Mouse (Mus musculus): ENCODE data around the gene Gm20388. TPM values are rescaled to one million over a fixed set of nuclear protein-coding genes. Genes with fewer than 3 reads are reported as not detected.

The Gm20388 gene
- polyA plus RNA-seq, 1 experiment, result 23.9 TPM

GRCm38 (mm10) chr8:122954090-122954799 lies 3043.6 kb downstream of the Gm20388 start:
- TF ChIP-seq POLR2A (IDR thresholded peaks at IDR 0.05; ENCODE audit: extremely low read depth, insufficient read depth, low read length), result no peak
- no peak for TF ChIP-seq CTCF (IDR thresholded peaks at IDR 0.05; ENCODE audit: extremely low read depth, insufficient read depth, low read length)
- Histone ChIP-seq H3K4me3 (ENCODE audit: insufficient read depth, low read length) (no peak overlapping the region), H3K4me1 (ENCODE audit: control insufficient read depth, insufficient read depth, low read length) (peaks cover 46% of the 10 kb centered on the region), H3K27ac (ENCODE audit: insufficient read depth, low read length) (no peak overlapping the region)

DNA sequence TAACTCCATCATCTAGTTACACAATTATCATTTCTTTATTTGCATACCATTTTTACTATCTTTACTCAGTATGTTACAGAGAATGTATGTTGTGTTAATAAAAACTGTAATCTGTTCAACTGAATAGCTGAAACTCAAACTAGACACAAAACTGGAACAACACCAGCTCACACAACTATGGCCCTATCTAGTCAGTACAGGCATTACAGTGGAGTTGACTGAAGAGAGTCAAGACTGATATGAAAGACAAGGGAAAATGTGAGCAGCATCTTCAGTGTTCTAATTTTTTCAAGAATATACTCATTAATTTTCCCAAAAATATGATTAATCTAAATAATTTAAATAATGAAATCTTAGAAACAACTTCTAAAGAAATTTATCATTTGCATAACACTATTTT lies 3044.6 kb downstream of the Gm20388 start:
- TF ChIP-seq POLR2A (IDR thresholded peaks at IDR 0.05; ENCODE audit: extremely low read depth, insufficient read depth, low read length) (no peak), CTCF (IDR thresholded peaks at IDR 0.05; ENCODE audit: extremely low read depth, insufficient read depth, low read length) (no peak)
- H3K27ac ChIP-seq (ENCODE audit: insufficient read depth, low read length), result no peak overlapping the region

DNA sequence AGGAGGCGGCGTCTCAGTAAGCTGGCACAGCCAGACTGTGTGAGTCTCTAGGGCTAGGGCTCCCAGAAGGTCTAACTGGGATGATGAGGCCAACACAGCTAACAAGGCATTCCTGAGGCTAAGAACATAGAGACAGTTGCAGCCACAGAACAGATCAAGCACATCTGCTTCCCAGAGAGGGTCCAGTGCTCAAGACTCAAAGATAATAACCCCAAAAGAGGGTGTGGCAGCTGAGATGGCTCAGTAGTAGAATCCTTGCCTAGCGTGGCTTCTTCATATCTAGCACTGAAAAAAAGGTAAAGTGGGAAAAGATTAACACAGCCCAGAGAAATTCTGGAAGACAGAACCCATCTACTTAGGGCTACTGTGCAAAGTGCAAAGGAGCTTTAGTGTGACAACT lies 3045.4 kb downstream of the Gm20388 start:
- Histone ChIP-seq H3K4me3 (ENCODE audit: insufficient read depth, low read length) (no peak overlapping the region), H3K4me1 (ENCODE audit: control insufficient read depth, insufficient read depth, low read length) (peaks cover 40% of the 10 kb centered on the region), H3K27ac (ENCODE audit: insufficient read depth, low read length) (no peak overlapping the region)
- TF ChIP-seq POLR2A (IDR thresholded peaks at IDR 0.05; ENCODE audit: extremely low read depth, insufficient read depth, low read length), result no peak
- no peak for TF ChIP-seq CTCF (IDR thresholded peaks at IDR 0.05; ENCODE audit: extremely low read depth, insufficient read depth, low read length)

More for the DNA sequence above, 3044.6 kb downstream of the Gm20388 start:
- Histone ChIP-seq H3K4me3 (ENCODE audit: insufficient read depth, low read length) (no peak overlapping the region), H3K4me1 (ENCODE audit: control insufficient read depth, insufficient read depth, low read length) (peaks cover 38% of the 10 kb centered on the region)

- Histone ChIP-seq H3K27ac (ENCODE audit: insufficient read depth, low read length) (no peak overlapping the region), H3K4me1 (ENCODE audit: control insufficient read depth, insufficient read depth, low read length) (peaks cover 18% of the 10 kb centered on the region), H3K4me3 (ENCODE audit: insufficient read depth, low read length) (no peak overlapping the region)
- TF ChIP-seq POLR2A (IDR thresholded peaks at IDR 0.05; ENCODE audit: extremely low read depth, insufficient read depth, low read length) (no peak), CTCF (IDR thresholded peaks at IDR 0.05; ENCODE audit: extremely low read depth, insufficient read depth, low read length) (no peak)
Measured at GRCm38 (mm10) chr8:122960323-122960722, 3049.7 kb downstream of the Gm20388 start.

DNA sequence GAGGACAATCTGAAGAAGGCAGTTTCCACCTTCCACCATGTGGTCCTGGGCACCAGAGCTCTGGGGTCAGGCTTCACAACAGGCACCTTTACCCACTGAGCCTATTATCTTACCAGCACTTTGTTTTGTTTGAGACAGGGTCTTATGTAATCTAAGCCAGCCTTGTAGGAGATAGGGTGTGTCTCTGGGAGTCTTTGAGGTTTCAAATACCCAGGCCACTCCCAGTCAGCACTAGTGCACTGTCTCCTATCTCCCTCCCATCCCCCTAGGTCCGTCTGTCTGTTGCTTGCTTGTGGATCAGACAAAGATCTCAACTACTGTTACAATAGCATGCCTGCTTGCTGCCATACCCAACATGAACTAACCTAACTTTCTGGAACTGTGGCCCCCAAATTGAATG lies 3050.3 kb downstream of the Gm20388 start:
- Histone ChIP-seq H3K4me3 (ENCODE audit: insufficient read depth, low read length) (no peak overlapping the region), H3K4me1 (ENCODE audit: control insufficient read depth, insufficient read depth, low read length) (peaks cover 16% of the 10 kb centered on the region), H3K27ac (ENCODE audit: insufficient read depth, low read length) (no peak overlapping the region)
- TF ChIP-seq POLR2A (IDR thresholded peaks at IDR 0.05; ENCODE audit: extremely low read depth, insufficient read depth, low read length) (no peak), CTCF (IDR thresholded peaks at IDR 0.05; ENCODE audit: extremely low read depth, insufficient read depth, low read length) (no peak)

GRCm38 (mm10) chr8:122961458-122961857 lies 3050.8 kb downstream of the Gm20388 start:
- peaks cover 15% of the 10 kb centered on the region for H3K4me1 ChIP-seq (ENCODE audit: control insufficient read depth, insufficient read depth, low read length)
- H3K27ac ChIP-seq (ENCODE audit: insufficient read depth, low read length), result no peak overlapping the region
- TF ChIP-seq POLR2A (IDR thresholded peaks at IDR 0.05; ENCODE audit: extremely low read depth, insufficient read depth, low read length) (no peak), CTCF (IDR thresholded peaks at IDR 0.05; ENCODE audit: extremely low read depth, insufficient read depth, low read length) (no peak)
- H3K4me3 ChIP-seq (ENCODE audit: insufficient read depth, low read length), result no peak overlapping the region

DNA sequence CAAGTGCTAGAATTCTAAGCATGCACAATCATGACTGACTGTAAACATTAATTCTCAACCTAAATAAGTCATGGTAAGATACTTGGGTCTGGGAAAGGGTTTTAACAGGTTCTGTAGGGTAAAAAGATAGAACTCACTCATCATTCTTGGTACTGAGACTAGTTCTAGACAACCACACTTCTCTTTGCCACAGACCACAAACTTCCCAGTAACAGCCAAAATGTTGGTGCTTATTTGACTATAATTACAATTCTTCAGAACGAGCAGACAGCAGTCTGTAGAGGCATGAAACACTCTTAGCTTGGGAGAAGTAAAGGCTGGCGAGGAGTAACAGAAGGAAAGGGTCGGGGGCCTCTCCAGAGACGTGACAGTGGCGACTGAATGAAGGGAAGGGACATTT lies 3051.4 kb downstream of the Gm20388 start:
- TF ChIP-seq POLR2A (IDR thresholded peaks at IDR 0.05; ENCODE audit: extremely low read depth, insufficient read depth, low read length), result no peak
- TF ChIP-seq CTCF (IDR thresholded peaks at IDR 0.05; ENCODE audit: extremely low read depth, insufficient read depth, low read length), result no peak
- H3K4me3 ChIP-seq (ENCODE audit: insufficient read depth, low read length), result no peak overlapping the region

GRCm38 (mm10) chr8:122966638-122967037 lies 3056.0 kb downstream of the Gm20388 start:
- TF ChIP-seq CTCF (IDR thresholded peaks at IDR 0.05; ENCODE audit: extremely low read depth, insufficient read depth, low read length) (no peak), POLR2A (IDR thresholded peaks at IDR 0.05; ENCODE audit: extremely low read depth, insufficient read depth, low read length) (no peak)
- Histone ChIP-seq H3K4me1 (ENCODE audit: control insufficient read depth, insufficient read depth, low read length) (peaks cover 1% of the 10 kb centered on the region; the same call in 1 of the 2 replicates), H3K4me3 (ENCODE audit: insufficient read depth, low read length) (no peak overlapping the region), H3K27ac (ENCODE audit: insufficient read depth, low read length) (no peak overlapping the region)

More for the DNA sequence above, 3051.4 kb downstream of the Gm20388 start:
- H3K27ac ChIP-seq (ENCODE audit: insufficient read depth, low read length), result no peak overlapping the region
- peaks cover 10% of the 10 kb centered on the region for H3K4me1 ChIP-seq (ENCODE audit: control insufficient read depth, insufficient read depth, low read length)

- TF ChIP-seq POLR2A (IDR thresholded peaks at IDR 0.05; ENCODE audit: extremely low read depth, insufficient read depth, low read length), result no peak
- TF ChIP-seq CTCF (IDR thresholded peaks at IDR 0.05; ENCODE audit: extremely low read depth, insufficient read depth, low read length), result no peak
- Histone ChIP-seq H3K27ac (ENCODE audit: insufficient read depth, low read length) (no peak overlapping the region), H3K4me3 (ENCODE audit: insufficient read depth, low read length) (no peak overlapping the region), H3K4me1 (ENCODE audit: control insufficient read depth, insufficient read depth, low read length) (peaks cover 1% of the 10 kb centered on the region; the same call in 1 of the 2 replicates)
Measured at GRCm38 (mm10) chr8:122968145-122968544, 3057.5 kb downstream of the Gm20388 start.

GRCm38 (mm10) chr8:122969964-122970620 lies 3059.5 kb downstream of the Gm20388 start:
- H3K4me3 ChIP-seq (ENCODE audit: insufficient read depth, low read length), result no peak overlapping the region
- no peak overlapping the region for H3K27ac ChIP-seq (ENCODE audit: insufficient read depth, low read length)
- H3K4me1 ChIP-seq (ENCODE audit: control insufficient read depth, insufficient read depth, low read length), result peaks cover 1% of the 10 kb centered on the region; the same call in 1 of the 2 replicates
- no peak for TF ChIP-seq POLR2A (IDR thresholded peaks at IDR 0.05; ENCODE audit: extremely low read depth, insufficient read depth, low read length)
- no peak for TF ChIP-seq CTCF (IDR thresholded peaks at IDR 0.05; ENCODE audit: extremely low read depth, insufficient read depth, low read length)

All from cortical plate, adult 2 months (tissue).